Mouse (Mus musculus): ENCODE results near the gene Fam160b1.

The Fam160b1 gene

DNA sequence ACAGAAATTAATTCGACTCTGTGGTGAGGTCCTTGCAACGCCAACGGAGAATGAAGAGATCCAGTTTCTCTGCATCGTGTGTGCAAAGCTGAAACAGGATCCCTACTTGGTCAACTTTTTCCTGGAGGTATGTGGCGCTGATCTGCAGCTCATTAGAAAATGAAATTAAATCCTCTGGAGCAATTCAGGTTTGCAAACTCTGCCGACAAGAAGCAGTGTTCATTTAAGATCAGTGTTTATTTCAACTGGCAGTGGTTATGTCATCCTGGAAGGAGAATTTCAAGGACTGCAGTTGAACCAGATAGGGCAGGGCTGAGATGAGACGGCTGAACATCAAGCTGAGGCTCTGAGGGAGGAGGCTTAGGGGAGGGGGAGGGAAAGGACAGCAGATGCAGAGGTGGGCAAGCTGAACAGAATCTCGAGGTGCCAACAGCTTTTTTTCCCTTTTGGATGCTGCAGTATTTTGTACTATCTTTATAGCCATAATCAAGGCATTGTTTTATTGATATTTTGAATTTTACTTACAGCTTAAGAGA, 12.9 kb downstream of the Fam160b1 start:
- no peak for DNase-seq

DNA sequence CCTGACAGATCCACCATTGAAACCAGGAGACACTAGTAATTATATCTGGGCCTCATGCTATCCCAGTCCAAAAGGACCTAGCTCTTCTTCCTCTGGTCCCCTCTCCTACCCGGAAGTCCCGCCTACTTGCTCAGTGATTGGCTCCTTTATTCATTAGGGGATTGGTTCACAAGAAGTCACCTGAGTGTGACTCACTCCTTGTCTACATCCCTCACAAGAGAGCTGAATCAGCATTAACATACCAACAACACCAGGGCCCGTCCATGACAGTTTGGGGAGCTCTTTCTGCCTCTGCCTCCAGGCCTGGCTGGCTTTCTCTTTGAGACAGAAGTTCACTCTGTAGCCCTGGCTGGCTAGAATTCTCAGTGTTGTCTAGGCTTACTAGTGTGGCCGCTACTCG, 14.7 kb downstream of the Fam160b1 start:
- DNase-seq = no peak

DNA sequence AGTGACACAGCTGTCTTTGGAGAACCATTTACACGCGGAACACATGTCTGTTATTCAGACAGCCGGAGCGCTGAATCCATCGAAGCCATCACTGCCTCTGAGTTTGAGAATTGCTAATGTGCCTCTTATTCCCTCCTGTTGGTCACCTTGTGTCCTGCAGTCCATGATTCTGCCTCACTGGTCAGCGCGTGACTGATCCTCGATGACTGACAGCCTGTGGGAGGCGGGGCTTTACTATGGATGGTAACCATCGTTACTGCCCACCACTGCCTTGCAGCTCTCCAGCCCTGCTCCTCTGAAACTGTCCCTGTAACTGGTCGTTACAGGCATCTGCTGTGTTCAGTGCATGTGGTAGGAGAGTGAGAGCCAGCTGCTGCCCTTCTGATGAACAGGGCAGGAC, 15.3 kb downstream of the Fam160b1 start:
- DNase-seq = no peak

DNA sequence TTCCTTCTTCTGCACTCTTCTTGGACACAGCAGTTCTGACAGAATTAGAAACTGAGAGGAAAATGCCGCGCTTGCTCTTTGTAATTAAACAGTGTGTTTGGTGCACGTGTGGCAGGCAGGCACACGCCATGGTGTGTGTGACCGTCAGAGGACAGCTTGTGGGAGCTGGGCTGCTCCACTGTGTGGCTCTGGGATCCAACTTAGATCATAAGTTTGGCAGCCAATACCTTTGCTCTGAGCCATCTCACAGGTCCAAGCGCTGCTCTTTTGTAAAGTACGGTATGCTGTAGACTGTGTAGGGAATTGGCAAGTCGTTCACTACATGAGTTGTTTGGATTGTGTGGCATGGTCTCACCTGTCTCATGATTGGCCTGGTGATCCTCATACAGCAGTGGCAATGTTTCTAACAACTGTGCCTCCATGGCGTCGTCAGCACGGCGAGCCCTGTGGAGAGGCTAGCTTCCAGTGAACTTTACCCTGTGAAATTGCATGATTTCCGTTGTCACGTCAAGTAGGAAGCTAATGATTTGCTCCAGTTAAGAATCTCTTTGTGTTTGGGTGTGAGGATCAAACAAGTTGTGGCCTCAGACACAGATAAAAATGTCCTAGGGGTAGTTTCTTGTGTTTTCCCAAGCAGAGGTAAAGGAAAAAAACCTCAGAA, 16.7 kb downstream of the Fam160b1 start:
- DNase-seq = no peak

DNA sequence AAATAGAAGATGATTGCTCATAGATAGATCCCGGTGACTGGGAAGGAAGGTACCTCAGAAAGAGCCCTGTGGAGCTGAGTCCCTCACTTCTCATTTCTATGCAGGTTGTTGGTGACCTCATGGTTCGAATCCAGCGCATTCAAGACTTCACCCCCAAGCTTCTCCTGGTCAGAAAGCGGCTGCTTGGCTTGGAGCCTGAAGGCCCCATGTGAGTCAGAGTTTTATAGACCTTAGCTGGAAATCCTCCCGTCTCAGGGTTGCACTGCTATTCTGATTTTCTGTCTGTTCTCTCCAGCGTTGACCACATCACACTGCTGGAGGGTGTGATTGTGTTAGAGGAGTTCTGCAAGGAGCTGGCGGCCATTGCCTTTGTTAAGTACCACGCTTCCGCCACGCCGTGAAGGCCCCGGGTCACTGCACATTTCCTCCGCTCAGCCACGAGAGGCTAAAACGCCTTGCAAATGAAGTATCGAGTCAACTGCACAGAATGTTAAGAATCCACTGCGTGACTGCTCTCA, 25.8 kb downstream of the Fam160b1 start:
- DNase-seq = no peak

DNA sequence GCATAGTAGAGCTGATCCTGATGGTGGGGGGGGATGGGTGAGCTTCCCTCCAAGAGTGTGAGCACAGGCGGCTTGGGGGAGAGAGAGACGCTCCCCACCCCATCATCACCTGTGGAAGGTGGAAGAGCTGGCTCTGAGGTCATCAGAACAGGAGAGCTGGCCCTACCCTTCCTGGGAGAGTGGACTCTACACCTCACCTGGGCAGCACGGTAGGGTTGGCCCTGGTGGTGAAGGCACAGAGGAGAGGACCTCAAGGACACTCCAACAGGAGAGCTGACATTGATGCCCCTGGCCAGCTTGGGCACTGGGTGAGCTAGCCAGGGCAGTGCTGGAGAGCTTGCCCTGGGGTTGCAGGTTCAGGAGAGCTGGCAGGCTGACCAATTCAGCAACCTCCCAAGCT, 31.1 kb downstream of the Fam160b1 start:
- no peak for DNase-seq

DNA sequence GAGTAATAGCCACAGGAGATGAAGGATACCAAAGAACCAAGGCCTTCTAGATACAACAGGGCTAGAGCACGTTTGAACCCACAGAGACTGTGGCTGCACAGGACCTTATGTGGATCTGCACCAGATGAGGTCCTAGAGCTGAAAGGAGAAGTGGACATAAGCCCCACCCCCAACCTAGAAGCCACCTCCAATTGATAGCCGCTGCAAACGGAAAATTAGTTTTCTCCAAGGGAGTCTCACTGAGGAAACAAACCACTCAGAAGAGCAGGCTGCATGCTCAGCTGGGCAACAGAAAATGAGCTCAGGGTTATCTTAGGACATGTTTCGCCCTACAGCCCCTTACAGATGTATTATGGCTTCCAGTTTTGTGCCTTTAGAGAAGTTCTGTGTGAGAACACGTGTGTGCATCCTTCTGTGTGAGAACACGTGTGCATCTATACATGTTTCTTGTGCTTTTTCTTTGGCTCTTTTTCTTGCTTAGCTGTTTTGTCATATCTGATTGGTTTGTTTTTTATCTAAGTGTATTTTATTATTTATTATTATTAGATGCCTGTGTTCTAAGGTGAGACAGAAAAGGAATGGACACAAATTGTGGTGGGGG, 33.0 kb downstream of the Fam160b1 start:
- peak; percentile 21 to 27 for DNase-seq

DNA sequence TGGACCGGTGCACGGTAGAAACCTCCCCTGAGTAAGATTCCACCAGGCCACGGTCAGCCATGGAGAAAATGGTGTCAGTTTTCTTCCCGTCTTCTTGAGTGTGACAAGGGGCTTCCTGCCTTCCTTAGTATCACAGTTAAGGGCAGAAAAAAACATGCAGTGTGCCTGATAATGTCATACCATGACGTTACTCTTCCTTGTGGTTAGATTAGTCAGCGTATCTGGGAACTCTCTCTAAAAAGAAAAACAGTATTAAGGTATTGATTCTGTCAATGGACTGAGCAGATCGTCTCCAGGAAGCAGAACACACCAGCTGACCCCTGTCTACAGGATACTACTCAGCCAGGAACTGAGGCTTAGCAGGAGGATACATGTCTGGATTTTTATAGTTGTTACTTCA, 36.1 kb downstream of the Fam160b1 start:
- no peak for DNase-seq

DNA sequence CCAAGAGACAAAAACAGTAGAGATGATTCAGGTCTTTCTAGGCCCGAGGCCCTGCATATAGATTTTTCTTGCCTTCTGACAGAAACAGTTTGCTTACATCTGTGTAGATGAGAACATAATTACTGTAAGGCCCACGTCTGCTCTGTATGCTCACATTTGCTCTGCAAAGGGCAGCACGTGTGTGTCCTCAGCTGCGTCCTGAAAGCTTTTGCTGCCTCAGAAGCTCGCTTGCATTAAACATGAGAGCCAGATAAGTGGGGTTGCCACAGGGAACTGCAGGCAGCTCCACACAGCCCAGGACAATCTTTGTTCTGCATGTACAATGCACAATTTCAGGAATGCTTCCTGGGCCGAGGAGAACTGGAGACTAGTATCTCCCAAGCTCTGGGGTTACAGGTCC, 41.9 kb downstream of the Fam160b1 start:
- DNase-seq = no peak

DNA sequence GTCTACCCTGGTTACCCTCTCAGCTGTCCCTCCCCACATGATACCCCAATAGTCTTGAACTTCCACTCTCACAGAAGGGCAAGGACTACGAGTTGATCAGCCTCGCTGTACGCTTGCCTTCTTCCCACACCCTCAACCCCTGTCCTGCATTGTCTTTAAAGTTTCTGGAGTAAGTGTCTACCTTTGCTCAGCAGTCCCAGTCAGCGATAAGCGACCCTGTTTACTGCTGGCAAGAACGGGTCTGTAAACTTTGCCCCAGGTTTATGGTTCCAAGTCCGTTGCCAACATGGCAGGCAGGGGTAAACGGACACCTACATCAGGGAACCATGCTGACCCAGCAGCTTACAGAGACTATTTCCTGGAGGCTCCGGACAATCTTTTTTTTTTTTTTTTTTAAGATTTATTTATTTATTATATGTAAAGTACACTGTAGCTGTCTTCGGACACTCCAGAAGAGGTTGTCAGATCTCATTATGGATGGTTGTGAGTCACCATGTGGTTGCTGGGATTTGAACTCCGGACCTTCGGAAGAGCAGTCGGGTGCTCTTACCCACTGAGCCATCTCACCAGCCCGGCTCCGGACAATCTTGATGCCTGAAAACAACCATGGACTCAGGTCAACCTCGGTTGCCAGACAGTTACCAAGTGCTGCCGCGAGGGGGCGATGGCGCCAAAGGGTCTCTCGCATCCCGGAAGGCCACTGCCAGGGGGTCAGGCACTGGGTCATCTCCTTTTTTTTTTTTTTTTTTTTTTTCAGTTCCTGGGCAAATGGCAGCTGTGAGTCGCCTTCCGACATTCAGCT, 43.4 kb downstream of the Fam160b1 start:
- peak; percentile 78 to 80 for DNase-seq

DNA sequence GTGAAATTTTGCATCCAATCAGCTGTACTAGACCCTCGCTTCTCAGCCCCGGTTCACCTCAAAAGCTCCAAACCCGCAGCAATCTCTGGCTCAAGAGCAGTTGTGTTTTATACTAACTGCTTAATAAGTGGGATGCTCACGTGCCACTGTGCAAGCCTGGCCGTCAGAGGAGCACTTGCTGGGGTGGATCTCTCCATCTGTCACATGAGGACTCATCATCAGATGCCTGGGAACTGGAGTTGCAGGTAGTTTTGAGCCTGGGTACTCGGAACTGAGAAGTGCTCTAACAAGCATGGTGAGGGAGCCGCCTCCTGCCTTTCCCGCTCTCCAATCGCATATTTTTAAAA, 44.0 kb downstream of the Fam160b1 start:
- DNase-seq = peak in 1 of 2 experiments; percentile 11

DNA sequence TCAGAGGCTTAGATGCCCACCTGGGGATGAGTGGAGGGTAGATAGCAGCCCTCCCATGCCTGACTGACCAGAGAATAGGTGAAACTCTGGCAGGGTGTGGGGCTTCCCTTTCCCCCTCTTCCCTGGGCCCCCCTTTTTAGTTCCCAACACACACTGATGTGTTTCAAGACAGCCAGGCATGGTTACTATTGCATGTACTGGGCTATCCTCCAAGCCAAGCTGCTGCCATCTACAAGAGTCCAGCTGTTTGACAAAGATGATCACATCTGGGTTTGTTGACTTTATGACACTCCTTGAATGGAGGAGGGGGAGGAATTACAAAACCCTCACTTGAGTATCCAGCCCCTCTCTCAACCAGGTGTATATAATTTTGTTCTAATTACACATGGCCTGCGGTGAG, 47.5 kb downstream of the Fam160b1 start:
- no peak for DNase-seq

DNA sequence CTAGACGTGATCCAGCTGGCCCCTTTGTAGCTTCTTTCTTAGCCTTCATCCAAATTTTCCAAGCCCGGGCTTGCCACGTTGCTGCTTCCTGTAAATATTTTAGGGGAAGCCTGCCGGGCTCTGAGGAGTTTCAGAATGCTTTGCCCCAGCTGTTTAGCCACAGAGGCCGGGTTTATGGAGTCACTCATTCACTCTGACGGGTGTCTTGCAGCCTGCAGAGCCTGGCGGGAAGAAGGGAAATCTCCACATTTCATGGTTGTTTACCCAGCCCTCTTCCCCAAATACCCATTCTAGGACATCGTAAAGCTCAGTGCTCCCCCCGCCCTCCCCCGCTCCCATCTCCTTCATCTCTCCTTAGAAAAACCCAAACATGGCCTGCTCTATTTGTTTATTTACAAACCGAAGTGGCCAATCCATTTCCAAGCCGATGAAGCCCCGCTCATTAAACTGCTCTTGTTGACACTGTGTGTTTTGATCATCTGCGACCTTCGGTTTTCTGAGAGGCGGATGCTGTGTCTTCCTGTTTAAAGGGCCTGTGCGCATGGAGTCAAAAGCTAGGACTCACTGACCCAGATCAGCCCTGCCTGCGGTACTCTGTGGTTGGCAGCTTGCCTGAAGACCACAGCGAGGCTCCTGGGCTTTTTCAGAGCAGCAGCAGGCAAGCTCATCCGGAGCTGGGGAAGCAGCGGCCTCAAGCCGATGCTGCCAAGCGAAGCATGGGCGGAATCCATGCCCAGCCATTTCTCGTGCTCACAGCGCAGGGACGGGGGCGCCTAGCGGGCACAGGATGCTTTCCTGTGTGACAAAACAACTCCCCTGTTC, 51.1 kb downstream of the Fam160b1 start:
- DNase-seq = peak; percentile 47 to 51

DNA sequence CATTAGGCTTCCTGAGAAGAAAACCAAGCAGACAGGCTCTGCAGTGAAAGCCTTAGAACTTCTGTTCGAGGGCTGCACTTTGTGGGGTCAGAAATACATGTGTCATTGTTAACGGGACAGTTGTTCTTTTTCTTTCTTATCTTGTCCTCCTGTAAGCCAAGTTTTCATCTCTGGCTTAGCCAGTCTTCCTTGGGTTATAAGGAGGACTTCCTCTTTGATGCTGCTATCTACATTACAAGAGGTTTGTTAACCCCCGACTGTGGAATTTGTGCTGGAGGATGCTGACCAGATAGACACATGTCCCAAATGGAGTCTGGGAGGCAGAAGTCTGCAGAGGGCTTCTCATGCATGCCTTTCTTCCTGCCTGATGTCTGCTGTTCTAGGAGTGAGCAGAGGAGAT, 52.7 kb downstream of the Fam160b1 start:
- DNase-seq = no peak

DNA sequence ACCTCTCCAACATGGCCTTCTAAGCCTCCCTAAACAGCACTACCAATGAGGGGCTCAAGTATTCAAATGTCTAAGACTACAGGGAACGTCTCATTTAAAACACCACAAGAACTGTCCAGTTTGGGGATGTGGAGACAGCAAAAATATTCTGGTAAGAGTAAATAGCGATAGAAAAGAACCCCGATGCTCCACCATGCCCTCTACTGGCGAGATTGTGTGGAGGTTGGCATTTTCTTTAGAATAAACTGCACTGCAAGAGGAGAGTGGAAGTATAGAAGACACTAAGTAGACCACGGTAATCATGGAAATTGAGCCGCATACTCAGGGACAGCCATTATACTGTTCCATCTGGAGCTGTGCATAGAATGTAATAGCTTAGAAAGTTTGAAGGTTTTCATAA, 53.4 kb downstream of the Fam160b1 start:
- DNase-seq = peak; percentile 37 to 42

DNA sequence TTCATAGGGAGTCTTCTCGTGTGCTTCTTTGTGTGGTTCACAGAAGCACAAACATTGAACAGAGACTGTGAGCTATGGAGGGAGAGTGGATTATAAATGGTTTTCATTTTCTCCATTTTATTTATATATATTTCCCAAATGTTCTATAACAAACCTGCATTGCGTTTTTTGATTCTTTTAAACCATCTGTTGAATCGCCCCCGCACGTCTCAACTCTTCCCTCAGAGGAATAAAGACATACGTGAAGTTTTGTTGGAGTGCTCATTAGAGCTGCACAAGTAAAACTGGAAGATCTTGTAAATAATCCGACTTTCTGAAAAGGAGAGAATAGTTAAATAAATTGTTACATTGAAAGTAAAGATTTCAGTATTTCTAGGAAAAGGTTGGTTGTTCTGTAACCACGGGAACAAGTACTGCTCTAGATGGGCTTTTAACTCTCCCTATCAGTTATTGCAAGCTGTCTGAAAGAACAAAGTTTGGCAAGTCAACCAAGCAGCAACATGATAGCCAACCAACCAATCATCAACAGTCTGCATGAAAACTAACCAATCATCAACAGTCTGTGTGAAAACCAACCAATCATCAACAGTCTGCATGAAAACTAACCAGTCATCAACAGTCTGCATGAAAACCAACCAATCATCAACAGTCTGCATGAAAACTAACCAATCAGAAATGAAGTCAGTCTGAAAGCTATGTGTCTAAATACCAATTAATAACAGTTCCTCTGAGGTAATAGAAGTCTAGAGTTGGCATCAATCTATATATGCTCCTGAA, 54.7 kb downstream of the Fam160b1 start:
- no peak for DNase-seq

DNA sequence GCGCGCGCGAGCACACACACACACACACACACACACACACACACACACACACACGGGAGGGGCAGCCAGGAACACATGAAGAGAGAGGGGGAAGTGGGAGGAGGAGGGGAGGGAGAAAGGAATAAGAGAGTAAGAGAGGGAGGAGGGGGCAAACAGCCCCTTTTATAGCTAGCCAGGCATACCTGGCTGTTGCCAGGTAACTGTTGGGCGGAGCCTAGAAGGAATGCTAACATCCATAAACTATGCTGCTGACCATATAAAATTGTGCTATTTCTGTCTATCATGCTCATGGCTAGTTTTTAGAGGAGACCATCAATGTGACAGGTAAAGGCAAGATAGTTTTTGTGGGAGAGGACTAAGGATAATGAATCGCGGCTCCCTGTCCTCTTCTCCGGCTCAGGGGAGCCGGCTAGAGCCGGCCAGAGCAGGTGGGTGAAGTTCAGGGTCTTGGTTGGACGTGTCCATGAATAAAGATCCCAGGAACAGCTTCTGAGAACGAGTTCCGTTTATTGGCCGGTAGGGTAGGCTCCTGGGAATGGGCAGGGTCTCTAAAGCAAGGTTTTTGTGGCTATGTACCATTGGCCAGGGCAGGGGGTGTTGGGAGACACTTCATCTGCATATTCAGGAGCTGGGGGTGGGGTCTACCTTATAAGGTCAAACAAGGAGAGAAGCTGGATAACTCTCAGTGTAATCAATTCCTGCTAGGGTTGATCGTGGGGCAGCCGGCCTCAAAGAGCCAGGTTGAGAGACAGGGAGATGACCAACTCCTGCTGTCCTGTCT, 57.5 kb downstream of the Fam160b1 start:
- no peak for DNase-seq

DNA sequence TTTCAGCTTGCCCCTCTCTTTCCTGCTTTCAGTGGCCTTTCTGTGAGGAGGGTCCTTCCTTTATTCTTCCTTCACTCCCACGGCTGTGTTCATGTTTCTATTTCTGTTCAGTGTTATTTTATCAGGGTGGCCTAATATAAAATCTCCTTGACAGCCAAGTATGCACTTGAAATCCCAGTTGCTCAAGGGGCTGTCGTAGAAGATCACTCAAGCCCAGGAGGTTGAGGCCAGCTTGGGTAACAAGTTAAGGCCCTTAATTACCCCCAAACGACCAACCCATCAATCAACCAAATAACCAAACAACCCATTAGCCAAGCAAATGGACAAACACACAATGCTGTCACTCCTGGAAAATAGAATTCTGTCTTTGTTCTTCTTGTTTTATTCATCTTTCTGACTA, 62.9 kb downstream of the Fam160b1 start:
- no peak for DNase-seq

DNA sequence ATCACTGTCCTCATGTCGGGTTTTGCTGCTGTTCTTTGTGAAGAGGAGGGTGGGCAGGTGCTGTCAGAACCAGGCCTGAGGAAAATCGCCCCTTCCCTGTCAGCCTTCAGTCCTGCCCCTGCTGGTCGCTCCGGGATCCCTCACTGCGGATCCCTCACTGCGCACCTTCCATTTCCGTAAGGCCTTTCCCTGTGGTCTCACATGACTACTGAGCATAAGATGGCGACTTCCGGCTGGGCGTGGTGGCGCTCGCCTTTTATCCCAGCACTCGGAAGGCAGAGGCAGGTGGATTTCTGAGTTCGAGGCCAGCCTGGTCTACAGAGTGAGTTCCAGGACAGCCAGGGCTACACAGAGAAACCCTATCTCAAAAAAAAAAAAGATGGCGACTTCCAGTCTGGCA, 64.8 kb downstream of the Fam160b1 start:
- no peak for DNase-seq

DNA sequence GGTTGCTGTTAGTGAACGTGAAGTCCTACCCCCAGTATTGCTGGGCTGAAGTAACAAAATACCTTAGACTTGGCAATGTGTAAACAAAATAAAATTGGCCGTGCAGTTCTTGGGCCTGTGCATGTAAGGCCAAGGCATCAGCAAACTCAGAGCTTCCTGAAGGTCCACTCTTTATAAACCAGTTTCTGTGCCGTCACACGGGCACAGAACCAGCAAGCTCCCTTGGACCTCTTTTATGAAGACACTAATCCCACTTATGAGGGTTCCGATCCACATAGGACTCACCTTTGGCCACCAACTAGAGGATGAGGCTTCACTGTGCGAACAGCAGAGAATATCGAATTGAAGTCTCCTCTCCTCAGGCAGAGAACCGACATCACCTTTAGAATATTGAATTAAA, 66.4 kb downstream of the Fam160b1 start:
- no peak for DNase-seq

DNA sequence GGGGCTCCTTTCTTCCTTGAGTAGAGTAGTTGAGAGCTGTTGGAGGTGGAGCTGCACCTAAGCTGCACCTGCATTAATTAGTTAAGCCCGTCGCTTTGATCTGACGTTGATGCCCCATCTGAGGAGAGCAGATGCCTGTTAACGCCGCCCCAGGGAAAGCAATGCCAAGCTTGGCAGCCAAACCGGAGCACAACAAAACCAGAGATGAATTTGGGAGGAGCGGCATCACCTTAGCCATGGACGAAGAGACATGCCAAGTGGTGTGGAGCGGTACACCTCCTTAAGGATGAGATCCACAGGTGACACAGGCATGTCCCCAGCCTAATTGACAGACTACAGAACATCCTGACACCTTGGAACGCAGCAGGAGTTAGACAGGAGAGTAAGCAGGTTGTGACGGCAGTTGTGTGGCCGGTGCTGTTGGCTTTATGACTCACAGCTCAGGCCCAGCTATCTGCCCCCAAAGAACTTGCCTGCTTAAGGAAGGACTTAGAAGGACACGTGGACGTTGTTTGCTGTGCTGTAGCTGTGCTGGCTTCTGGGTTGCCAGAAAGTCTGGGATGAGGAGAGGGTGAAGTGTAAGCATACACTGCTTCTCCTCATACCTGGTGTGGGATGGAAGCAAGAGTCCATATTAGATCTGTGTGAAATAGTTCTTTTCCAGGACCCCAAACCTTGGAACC, 67.4 kb downstream of the Fam160b1 start:
- no peak for DNase-seq

All from B cell, adult 2 months (primary cell).